Comparison of ENCODE assay signal across 1 mouse cellular context in the genomic region with DNA sequence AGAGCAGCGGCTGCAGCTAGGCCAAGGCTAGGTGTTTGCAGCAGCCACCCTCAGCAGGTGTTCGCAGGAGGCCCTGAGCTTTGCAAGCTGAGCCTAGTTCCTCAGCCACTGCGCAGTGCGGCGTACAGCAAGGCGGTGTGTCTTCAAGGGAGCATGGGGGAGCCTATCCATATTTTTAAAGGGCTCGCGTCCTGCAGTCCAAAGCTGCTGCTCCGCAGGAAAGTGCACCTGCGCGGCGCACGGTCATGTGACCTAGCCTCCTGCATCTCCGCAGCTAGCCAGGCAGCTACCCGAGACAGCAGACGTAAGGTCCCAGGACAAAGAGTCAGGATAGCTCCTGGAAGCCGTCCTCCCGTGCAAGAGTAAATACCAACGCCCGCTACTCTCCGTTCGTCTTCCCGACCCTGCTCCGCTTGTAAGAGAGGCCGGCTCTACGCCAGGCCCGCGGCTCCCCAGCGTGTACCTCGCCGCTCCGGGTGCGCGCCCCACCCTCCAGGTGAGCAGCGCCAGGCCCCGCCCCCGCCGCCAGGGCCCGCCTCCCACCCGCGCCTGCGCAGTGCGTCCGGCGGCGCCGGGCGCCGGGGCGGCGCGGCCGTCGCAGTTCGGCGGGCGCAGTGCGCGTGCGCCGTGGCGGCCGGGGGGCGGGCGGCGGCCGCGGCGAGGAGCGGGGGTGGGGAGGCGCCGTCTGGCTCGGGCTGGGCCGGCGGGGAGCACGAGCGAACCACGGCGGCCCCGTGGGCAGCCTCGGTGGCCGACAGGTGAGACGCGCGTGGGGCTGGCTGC.
TF ChIP-seq lines count a peak whose summit lies in the region.

A gene (plus strand): TSS at position 648 of the 783 bp plus-strand sequence.

TF ChIP-seq in MEL, 35 proteins besides CTCF, POLR2A, EP300 and RAD21 (continued from another document):
- TF ChIP-seq TCF12 (IDR thresholded peaks at IDR 0.05; ENCODE audit: low read depth, low read length) (no peak), MAZ (IDR thresholded peaks at IDR 0.05; ENCODE audit: low read depth, low read length) (peak; percentile 23; the same call in 1 of the 2 replicates), ETS1 (IDR thresholded peaks at IDR 0.05; ENCODE audit: low read depth, low read length) (0 out of 2 replicates have a peak, but pooled peaks have one; percentile 6), MEF2A (IDR thresholded peaks at IDR 0.05; ENCODE audit: extremely low read depth, insufficient replicate concordance, low read depth, low read length, poor library complexity, severe bottlenecking) (no peak), USF2 (IDR thresholded peaks at IDR 0.05; ENCODE audit: borderline replicate concordance in 1 of 2, insufficient read depth in 1 of 2, low read depth in 1 of 2, low read length in 2 of 2) (peak in 1 of 2 experiments; percentile 32; a peak in 1 of 4 replicates), NRF1 (IDR thresholded peaks at IDR 0.05; ENCODE audit: insufficient read depth, low read depth, low read length, poor library complexity, severe bottlenecking) (peak; percentile 77), ELF1 (IDR thresholded peaks at IDR 0.05; ENCODE audit: low read depth, low read length) (no peak), CHD1 (IDR thresholded peaks at IDR 0.05; ENCODE audit: low read depth, low read length) (no peak), UBTF (IDR thresholded peaks at IDR 0.05; ENCODE audit: borderline replicate concordance, insufficient read depth, low read depth, low read length) (no peak), BHLHE40 (IDR thresholded peaks at IDR 0.05; ENCODE audit: borderline replicate concordance, low read depth, low read length) (no peak), TAL1 (IDR thresholded peaks at IDR 0.05; ENCODE audit: low read length) (no peak)
